Mouse (Mus musculus) B cell, adult 62 days (primary cell): ENCODE measurements around the gene Olfr782. TPM values are rescaled to one million over a fixed set of nuclear protein-coding genes. Genes with fewer than 3 reads are reported as not detected.

ENCODE experiments used
- total RNA-seq: library from RNA; stranded (reverse); gene quantifications from 4 replicates; pipeline ENCODE4 v1.2.4, GENCODE M21; 2023

Gene Olfr782
- total RNA-seq: not detected in 4 replicates

DNA sequence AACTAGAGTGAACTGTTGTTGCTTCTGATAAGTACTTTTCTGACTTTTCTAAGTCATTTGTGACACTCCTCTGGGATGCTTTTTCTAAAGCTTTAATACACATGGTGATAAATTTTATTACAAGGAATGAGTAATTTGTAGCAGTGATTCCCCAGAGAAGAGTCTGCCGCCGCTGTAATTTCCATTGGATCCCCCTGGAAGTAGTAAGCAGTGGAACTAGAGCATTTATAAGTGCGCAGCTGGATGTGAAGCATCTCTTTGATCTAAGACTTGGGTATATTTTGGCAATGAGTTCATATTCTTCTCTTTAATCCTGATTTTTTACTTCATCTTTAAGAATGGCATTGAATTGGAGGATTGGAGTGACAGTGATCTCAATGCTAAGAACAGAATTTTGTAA lies at the start of gene Olfr782:
Olfr782 (plus strand) TSS at position 301 of the 400 bp plus-strand sequence.

DNA sequence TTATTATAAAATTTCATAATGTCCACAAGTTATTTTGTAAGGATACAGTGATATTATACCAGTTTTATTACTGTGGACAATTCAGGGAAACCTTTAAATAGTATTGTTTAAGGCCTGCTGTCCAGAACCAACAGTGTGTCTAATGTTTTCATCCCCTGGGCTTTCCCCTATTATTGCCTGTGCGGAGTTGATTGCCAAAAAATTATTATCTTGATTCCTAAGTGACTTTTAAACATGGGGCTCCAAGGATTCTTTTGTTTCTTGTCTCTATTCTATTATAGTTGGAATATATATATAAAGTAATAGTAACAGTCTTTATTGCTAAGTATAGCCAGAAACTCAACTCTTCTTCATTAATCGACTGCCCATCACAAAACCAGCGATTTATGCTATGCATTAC lies 30.8 kb upstream of the Olfr782 start, which contains the start of gene Olfr780:
Olfr780 (plus strand) TSS at position 301 of the 400 bp plus-strand sequence.

DNA sequence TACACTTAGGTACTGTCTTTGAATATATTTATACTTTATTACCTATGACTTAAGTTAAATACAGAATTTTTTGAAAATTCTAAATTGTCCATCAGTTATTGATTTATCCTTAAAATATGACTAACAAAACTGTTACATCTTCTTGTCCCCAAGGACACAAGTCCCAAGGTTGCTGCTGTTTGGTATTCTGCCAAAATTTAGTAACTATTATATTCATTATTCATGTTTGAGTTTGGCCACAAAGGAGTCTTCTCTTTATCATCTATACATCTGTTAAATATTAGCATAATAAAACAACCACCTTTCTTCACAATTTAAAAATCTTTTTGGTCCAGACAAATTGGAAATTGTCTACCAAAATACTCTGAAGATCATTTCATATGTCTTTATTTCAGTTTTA lies 20.1 kb upstream of the Olfr782 start, which contains the start of gene Olfr781:
Olfr781 (plus strand) TSS at position 301 of the 400 bp plus-strand sequence.

DNA sequence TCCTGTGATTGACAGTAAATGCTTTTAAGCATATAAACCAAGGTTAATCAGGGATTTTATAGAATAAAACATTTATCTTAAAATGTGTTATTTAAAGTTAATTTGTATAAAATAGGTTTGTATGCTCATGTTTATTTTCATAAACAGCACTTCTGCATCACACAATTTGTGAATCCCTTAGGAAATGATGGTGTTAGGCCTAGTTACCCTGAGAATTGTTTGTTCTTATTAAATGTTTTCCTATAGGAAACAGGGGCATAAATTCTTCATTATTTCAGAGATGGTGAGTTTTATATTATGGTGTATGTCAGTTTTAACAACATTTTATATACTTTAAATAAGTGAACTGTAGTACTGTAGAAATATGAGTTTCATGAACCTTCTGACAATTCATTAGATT lies 35.1 kb downstream of the Olfr782 start, which contains the start of gene Olfr784:
Olfr784 (plus strand) TSS at position 301 of the 400 bp plus-strand sequence.

Other genes with a start within 250 kb of the Olfr782 start
- gene Olfr768, start 249.5 kb upstream of the Olfr782 start, total RNA-seq: not detected in 4 replicates
- not detected in 4 replicates for gene Olfr769, start 231.0 kb upstream of the Olfr782 start, total RNA-seq
- not detected in 4 replicates for gene Olfr770, start 209.9 kb upstream of the Olfr782 start, total RNA-seq
- not detected in 4 replicates for gene Olfr771, start 184.1 kb upstream of the Olfr782 start, total RNA-seq
- not detected in 4 replicates for gene Olfr772, start 170.9 kb upstream of the Olfr782 start, total RNA-seq
- gene Olfr773, start 161.4 kb upstream of the Olfr782 start, total RNA-seq: not detected in 4 replicates
- not detected in 4 replicates for gene Olfr774, start 112.6 kb upstream of the Olfr782 start, total RNA-seq
- gene Olfr775, start 100.4 kb upstream of the Olfr782 start, total RNA-seq: not detected in 4 replicates
- gene Olfr776, start 89.7 kb upstream of the Olfr782 start, total RNA-seq: not detected in 4 replicates
- gene Olfr777, start 77.4 kb upstream of the Olfr782 start, total RNA-seq: not detected in 4 replicates
- not detected in 4 replicates for gene Olfr780, start 30.7 kb upstream of the Olfr782 start, total RNA-seq
- not detected in 4 replicates for gene Olfr781, start 20.0 kb upstream of the Olfr782 start, total RNA-seq
- not detected in 4 replicates for gene Olfr784, start 35.2 kb downstream of the Olfr782 start, total RNA-seq
- gene Olfr785, start 56.6 kb downstream of the Olfr782 start, total RNA-seq: not detected in 4 replicates
- gene Olfr786, start 78.5 kb downstream of the Olfr782 start, total RNA-seq: not detected in 4 replicates
- not detected in 4 replicates for gene Olfr787, start 113.0 kb downstream of the Olfr782 start, total RNA-seq
- gene Olfr788, start 122.1 kb downstream of the Olfr782 start, total RNA-seq: not detected in 4 replicates
- 0.12 TPM in 1 of 4 replicates, not detected in the others for gene Olfr789, start 135.9 kb downstream of the Olfr782 start, total RNA-seq
- gene Olfr790, start 149.6 kb downstream of the Olfr782 start, total RNA-seq: not detected in 4 replicates
- not detected in 4 replicates for gene Olfr791, start 172.9 kb downstream of the Olfr782 start, total RNA-seq
- not detected in 4 replicates for gene Olfr792, start 190.3 kb downstream of the Olfr782 start, total RNA-seq
- gene Olfr794, start 218.8 kb downstream of the Olfr782 start, total RNA-seq: not detected in 4 replicates